Mouse (Mus musculus) CD8-positive naive resting alpha-beta T cell, adult 57 days (primary cell): ENCODE measurements around the gene Kazn. TPM values are rescaled to one million over a fixed set of nuclear protein-coding genes. Genes with fewer than 3 reads are reported as not detected.

Source experiments
- total RNA-seq: library from RNA; stranded (reverse); gene quantifications from one replicate; pipeline ENCODE4 v1.2.4, GENCODE M21; 2023

Kazn gene
- not detected for total RNA-seq

DNA sequence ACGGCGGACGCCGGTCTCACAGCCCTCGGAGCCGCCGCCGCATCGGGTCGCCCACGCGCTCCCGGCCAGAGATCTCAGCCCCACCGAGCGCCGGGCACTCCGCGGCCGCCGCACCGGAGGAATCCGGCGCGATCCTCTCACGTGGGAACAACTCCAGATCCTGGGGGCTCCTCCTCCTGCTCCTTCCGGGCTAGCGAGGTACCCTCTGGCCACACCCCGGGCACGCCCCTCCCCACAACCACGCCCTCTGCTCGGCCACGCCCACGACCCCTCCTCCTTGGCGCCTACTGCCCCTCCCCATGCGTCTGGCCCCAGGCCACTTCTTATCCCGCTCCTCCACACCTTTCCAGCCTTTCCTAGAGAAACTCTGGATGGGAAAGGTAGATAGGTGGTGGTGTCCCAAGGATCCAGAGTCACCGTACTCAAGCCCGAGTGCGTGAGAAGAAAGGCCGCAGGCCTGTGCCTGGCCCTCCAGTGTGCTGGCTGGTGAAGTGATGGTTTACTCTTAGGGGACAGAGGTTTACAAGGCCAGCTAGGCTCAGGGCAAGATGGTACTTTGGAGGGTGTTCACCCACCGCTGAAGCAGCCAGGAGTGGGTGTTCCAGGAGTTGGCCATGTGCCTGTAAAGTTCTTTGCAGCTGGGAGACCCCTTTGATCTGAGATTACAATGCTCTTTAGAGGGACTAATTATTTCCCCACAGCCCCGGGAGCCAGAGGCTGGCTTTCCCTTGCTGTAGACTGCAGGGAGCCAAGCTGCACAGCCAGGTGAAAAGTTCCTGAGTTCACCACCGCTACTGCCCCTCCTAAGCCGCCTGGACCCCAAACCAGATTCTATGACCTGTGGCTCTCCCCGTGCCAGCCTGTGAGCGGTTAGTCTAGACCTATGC is at the start of gene Kazn:
TSS of gene Kazn (minus strand) at position 162 of the 887 bp plus-strand sequence.

DNA sequence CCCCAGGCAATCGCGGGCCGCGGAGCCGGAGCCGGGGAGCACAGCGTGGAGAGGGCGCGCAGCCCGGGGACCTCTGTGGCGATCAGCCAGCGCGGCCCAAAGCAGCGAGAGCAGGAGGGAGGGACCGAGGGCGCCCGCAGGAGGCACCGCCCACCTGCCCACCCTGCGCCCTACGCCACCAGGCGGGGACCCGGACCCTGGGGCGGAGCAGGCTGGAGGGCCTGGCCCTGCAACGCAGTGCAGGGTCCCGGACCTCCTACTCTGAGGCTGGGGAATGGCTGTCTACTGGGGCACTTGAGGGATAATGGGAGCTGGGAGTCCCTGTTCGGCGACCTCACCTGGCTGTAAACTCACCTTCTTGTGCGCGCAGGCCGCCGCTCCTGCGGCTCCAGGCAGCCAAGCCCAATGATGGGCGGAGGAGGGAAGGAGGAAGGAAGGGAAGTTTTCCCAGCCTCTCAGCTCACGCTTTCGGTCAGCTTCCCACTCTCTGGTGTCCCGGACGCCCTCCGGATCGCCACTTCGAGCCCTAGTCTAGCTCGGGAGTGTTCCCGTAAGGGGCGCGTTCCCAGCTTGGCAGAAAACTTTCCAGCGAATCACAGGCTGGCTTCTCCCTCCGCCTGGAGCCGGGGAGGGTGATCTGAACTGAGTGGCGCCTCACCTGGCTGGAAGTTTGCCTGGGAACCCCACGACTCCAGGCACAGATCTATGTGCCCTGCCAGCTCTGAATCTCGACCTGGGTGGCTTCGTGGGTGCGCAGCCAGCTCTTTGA is 154.9 kb downstream of the Kazn start, which contains the start of gene Tmem51:
TSS of gene Tmem51 (minus strand) at position 174 of the 769 bp plus-strand sequence.

Other genes with a start within 250 kb of the Kazn start
- gene Fhad1, start 224.3 kb downstream of the Kazn start, total RNA-seq: not detected
- gene Tmem51, start 155.1 kb downstream of the Kazn start, total RNA-seq: 1.2 TPM